Mouse (Mus musculus): ENCODE measurements around the gene Pnkd.
A peak's percentile ranks its signal among the peaks of the same experiment; 100 is the strongest.

The Pnkd gene

GRCm38 (mm10) chr1:74271659-74272058 is 13.1 kb upstream of the Pnkd start:
- H3K9me3 ChIP-seq (ENCODE audit: low read length): no peaks in the 10 kb centered on the region
- no peak overlapping the region for H3K4me3 ChIP-seq (replicated peaks; ENCODE audit: low read length)
- TF ChIP-seq POU5F1 (IDR thresholded peaks at IDR 0.05; ENCODE audit: borderline replicate concordance, low read length) (no peak), NANOG (IDR thresholded peaks at IDR 0.05; ENCODE audit: borderline replicate concordance, low read length) (no peak), CTCF (conservative IDR thresholded peaks at IDR 0.05; ENCODE audit: low read length) (no peak)
- H3K27me3 ChIP-seq (ENCODE audit: insufficient read depth, low read length): no peaks in the 10 kb centered on the region
- H3K4me1 ChIP-seq (replicated peaks; ENCODE audit: low read depth, low read length): peaks cover 8% of the 10 kb centered on the region
- H3K36me3 ChIP-seq (ENCODE audit: insufficient read depth, low read length): peaks cover 25% of the 10 kb centered on the region

GRCm38 (mm10) chr1:74275015-74275414 is 9.7 kb upstream of the Pnkd start:
- Histone ChIP-seq H3K4me1 (replicated peaks; ENCODE audit: low read depth, low read length) (peaks cover 38% of the 10 kb centered on the region), H3K27me3 (ENCODE audit: insufficient read depth, low read length) (no peaks in the 10 kb centered on the region), H3K9me3 (ENCODE audit: low read length) (no peaks in the 10 kb centered on the region), H3K4me3 (replicated peaks; ENCODE audit: low read length) (no peak overlapping the region), H3K36me3 (ENCODE audit: insufficient read depth, low read length) (peaks cover 15% of the 10 kb centered on the region)
- TF ChIP-seq POU5F1 (IDR thresholded peaks at IDR 0.05; ENCODE audit: borderline replicate concordance, low read length): no peak
- TF ChIP-seq CTCF (conservative IDR thresholded peaks at IDR 0.05; ENCODE audit: low read length): no peak
- TF ChIP-seq NANOG (IDR thresholded peaks at IDR 0.05; ENCODE audit: borderline replicate concordance, low read length): no peak

DNA sequence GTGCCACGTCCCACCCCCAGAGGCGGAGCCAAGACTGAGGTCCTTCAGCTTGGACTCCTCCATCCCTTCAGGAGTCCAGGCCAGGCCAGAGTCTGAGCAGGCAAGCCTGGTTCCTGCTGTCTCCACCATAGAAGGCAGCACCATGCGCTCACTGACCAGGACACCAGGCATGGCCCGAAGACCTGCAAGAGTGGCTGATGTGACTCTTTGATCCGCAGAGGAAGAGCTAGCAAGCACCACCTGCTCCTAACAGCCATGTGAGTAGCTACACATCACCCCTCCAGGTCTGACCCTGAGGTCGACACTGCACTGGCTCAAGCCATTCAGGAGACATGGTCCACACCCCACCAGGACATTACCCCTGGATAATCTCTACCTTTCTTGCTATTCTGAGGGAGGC is 7.7 kb upstream of the Pnkd start:
- H3K4me3 ChIP-seq (replicated peaks; ENCODE audit: low read length): no peak overlapping the region
- peaks cover 56% of the 10 kb centered on the region for H3K4me1 ChIP-seq (replicated peaks; ENCODE audit: low read depth, low read length)
- no peaks in the 10 kb centered on the region for H3K27me3 ChIP-seq (ENCODE audit: insufficient read depth, low read length)
- no peaks in the 10 kb centered on the region for H3K9me3 ChIP-seq (ENCODE audit: low read length)
- peaks cover 36% of the 10 kb centered on the region for H3K36me3 ChIP-seq (ENCODE audit: insufficient read depth, low read length)
- TF ChIP-seq NANOG (IDR thresholded peaks at IDR 0.05; ENCODE audit: borderline replicate concordance, low read length) (no peak), CTCF (conservative IDR thresholded peaks at IDR 0.05; ENCODE audit: low read length) (no peak), POU5F1 (IDR thresholded peaks at IDR 0.05; ENCODE audit: borderline replicate concordance, low read length) (no peak)

DNA sequence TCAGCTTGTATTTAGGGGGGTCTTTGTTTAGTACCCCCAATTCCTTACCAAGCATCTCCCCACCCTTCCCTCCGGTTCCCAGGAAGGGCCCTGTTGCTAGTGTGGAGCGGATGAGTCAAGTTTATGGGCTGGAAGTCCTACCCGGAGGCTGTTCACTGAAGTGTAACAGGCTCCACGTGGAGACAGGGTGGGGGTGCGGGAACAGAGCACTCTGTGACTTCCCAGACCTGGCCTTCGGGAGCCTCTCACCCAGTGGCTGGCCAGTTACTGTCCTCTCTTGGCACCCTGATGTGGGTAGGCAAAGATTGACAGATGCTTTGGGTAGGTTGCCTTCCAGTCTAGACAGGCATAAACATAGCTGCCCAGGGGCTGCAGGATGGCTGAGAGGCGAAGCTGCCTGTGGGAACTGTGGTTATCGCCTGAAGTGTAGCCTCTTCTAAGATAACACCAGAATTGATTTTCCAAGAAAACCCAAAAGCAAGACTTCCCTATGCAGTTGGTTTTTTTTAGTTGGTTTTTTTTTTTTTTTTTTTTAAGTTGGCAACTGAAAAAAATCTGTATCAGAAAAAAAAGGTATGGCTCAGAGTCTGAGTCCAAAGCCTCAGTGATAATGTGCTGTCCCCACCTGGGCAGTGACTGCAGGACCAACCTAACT is 6.7 kb upstream of the Pnkd start:
- TF ChIP-seq NANOG (IDR thresholded peaks at IDR 0.05; ENCODE audit: borderline replicate concordance, low read length) (no peak), CTCF (conservative IDR thresholded peaks at IDR 0.05; ENCODE audit: low read length) (no peak), POU5F1 (IDR thresholded peaks at IDR 0.05; ENCODE audit: borderline replicate concordance, low read length) (no peak)
- Histone ChIP-seq H3K27me3 (ENCODE audit: insufficient read depth, low read length) (no peaks in the 10 kb centered on the region), H3K36me3 (ENCODE audit: insufficient read depth, low read length) (peaks cover 45% of the 10 kb centered on the region), H3K4me3 (replicated peaks; ENCODE audit: low read length) (no peak overlapping the region), H3K9me3 (ENCODE audit: low read length) (no peaks in the 10 kb centered on the region), H3K4me1 (replicated peaks; ENCODE audit: low read depth, low read length) (peaks cover 65% of the 10 kb centered on the region)

- peak within 1 kb of the TSS; percentile 41 for H3K4me3 ChIP-seq (replicated peaks; ENCODE audit: low read length)
- H3K4me1 ChIP-seq (replicated peaks; ENCODE audit: low read depth, low read length): peaks cover 70% of the 10 kb centered on the region
- H3K27me3 ChIP-seq (ENCODE audit: insufficient read depth, low read length): no peaks in the 10 kb centered on the region
- H3K9me3 ChIP-seq (ENCODE audit: low read length): no peaks in the 10 kb centered on the region
- no peak for TF ChIP-seq NANOG (IDR thresholded peaks at IDR 0.05; ENCODE audit: borderline replicate concordance, low read length)
- TF ChIP-seq CTCF (conservative IDR thresholded peaks at IDR 0.05; ENCODE audit: low read length): no peak
- TF ChIP-seq POU5F1 (IDR thresholded peaks at IDR 0.05; ENCODE audit: borderline replicate concordance, low read length): no peak
- peaks cover 50% of the 10 kb centered on the region for H3K36me3 ChIP-seq (ENCODE audit: insufficient read depth, low read length)
Measured at GRCm38 (mm10) chr1:74278538-74278937, 6.2 kb upstream of the Pnkd start, which contains the start of gene Gpbar1. Gpbar1 (plus strand) TSS chr1:74278550.

DNA sequence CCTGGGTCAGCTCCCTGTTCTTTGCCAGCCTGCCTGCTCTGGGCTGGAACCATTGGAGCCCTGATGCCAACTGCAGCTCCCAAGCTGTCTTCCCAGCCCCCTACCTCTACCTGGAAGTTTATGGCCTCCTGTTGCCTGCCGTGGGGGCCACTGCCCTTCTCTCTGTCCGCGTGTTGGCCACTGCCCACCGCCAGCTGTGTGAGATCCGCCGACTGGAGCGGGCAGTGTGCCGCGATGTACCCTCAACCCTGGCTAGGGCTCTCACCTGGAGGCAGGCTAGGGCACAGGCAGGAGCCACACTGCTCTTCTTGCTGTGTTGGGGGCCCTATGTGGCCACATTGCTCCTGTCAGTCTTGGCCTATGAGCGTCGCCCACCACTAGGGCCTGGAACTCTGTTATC is 5.7 kb upstream of the Pnkd start:
- Histone ChIP-seq H3K4me3 (replicated peaks; ENCODE audit: low read length) (peak overlapping the region; percentile 41), H3K36me3 (ENCODE audit: insufficient read depth, low read length) (peaks cover 53% of the 10 kb centered on the region), H3K4me1 (replicated peaks; ENCODE audit: low read depth, low read length) (peaks cover 74% of the 10 kb centered on the region), H3K27me3 (ENCODE audit: insufficient read depth, low read length) (no peaks in the 10 kb centered on the region), H3K9me3 (ENCODE audit: low read length) (no peaks in the 10 kb centered on the region)
- no peak for TF ChIP-seq POU5F1 (IDR thresholded peaks at IDR 0.05; ENCODE audit: borderline replicate concordance, low read length)
- no peak for TF ChIP-seq NANOG (IDR thresholded peaks at IDR 0.05; ENCODE audit: borderline replicate concordance, low read length)
- TF ChIP-seq CTCF (conservative IDR thresholded peaks at IDR 0.05; ENCODE audit: low read length): no peak

GRCm38 (mm10) chr1:74280591-74281325 is 4.0 kb upstream of the Pnkd start:
- no peaks in the 10 kb centered on the region for H3K27me3 ChIP-seq (ENCODE audit: insufficient read depth, low read length)
- H3K9me3 ChIP-seq (ENCODE audit: low read length): no peaks in the 10 kb centered on the region
- TF ChIP-seq NANOG (IDR thresholded peaks at IDR 0.05; ENCODE audit: borderline replicate concordance, low read length) (no peak), POU5F1 (IDR thresholded peaks at IDR 0.05; ENCODE audit: borderline replicate concordance, low read length) (no peak), CTCF (conservative IDR thresholded peaks at IDR 0.05; ENCODE audit: low read length) (no peak)
- H3K36me3 ChIP-seq (ENCODE audit: insufficient read depth, low read length): peaks cover 53% of the 10 kb centered on the region
- H3K4me3 ChIP-seq (replicated peaks; ENCODE audit: low read length): no peak overlapping the region
- H3K4me1 ChIP-seq (replicated peaks; ENCODE audit: low read depth, low read length): peaks cover 76% of the 10 kb centered on the region

- Histone ChIP-seq H3K9me3 (ENCODE audit: low read length) (no peaks in the 10 kb centered on the region), H3K4me3 (replicated peaks; ENCODE audit: low read length) (no peak overlapping the region), H3K27me3 (ENCODE audit: insufficient read depth, low read length) (no peaks in the 10 kb centered on the region), H3K4me1 (replicated peaks; ENCODE audit: low read depth, low read length) (peaks cover 82% of the 10 kb centered on the region), H3K36me3 (ENCODE audit: insufficient read depth, low read length) (peaks cover 55% of the 10 kb centered on the region)
- no peak for TF ChIP-seq NANOG (IDR thresholded peaks at IDR 0.05; ENCODE audit: borderline replicate concordance, low read length)
- TF ChIP-seq POU5F1 (IDR thresholded peaks at IDR 0.05; ENCODE audit: borderline replicate concordance, low read length): no peak
- TF ChIP-seq CTCF (conservative IDR thresholded peaks at IDR 0.05; ENCODE audit: low read length): no peak
Measured at GRCm38 (mm10) chr1:74281372-74281771, 3.4 kb upstream of the Pnkd start.

Data from E14TG2a.4 (cell line).